In the genomic region with DNA sequence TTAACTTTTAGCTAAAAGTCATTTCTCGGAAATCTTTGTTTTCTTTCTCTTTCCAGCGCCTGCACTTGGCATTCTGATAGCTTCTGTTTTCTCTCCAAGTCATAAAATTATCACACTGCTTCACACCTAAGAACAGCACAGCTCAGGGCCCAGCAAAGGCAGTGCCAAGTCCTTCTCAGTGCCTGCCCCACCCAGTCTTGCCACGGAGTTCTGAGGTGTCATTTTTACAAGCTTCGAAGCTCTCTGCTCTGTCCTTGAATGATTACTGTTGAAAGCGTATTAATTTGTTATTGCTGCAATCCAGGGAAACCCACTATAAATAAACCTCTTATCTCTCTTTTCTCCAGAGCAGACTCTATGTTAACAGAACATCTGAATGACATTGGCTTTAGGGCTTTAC, we compare ENCODE assay signal across 21 mouse cellular contexts. TPM values are rescaled to one million over a fixed set of nuclear protein-coding genes. Genes with fewer than 3 reads are reported as not detected.
DNase-seq lines count a peak whose midpoint lies in the region; ATAC-seq lines count a peak whose summit lies in the region.
"Had no signal": no experiment of that assay in that cellular context is flagged by ENCODE, and none has a peak within 500 bp of the region (broad histone marks: within the 10 kb centered on the region; RNA-seq: fewer than 3 reads in every experiment).

No protein-coding gene starts in this region.

- peak; percentile 29 to 32 for DNase-seq in heart, adult 18-20 months
- DNase-seq in heart, postnatal 25 days (ENCODE audit: low spot score): no peak
- DNase-seq in brain, adult 2 months (ENCODE audit: low read depth, low spot score): peak; percentile 29
- peak; percentile 16 to 26 for DNase-seq in heart, postnatal 10 days
- DNase-seq in spleen, postnatal 14 days (ENCODE audit: low spot score in 2 of 2): no peak
- DNase-seq in spleen, postnatal 36 days (ENCODE audit: low spot score in 2 of 2): no peak
- DNase-seq: cerebellum, adult 2 months; cerebellum, postnatal 36 days; gastrocnemius, postnatal 25 days; kidney, postnatal 36 days; layer of hippocampus, postnatal 36 days; spleen, adult 18-20 months; thymus, postnatal 25 days had no signal

- no peak overlapping the region for H3K4me2 ChIP-seq in intestine, embryonic 16.5 days (ENCODE audit: low read depth, low read length)
- no peak overlapping the region for H3K4me2 ChIP-seq in intestine, embryonic 15.5 days (replicated peaks)
- H3K4me2 ChIP-seq: hindbrain, embryonic 15.5 days; midbrain, embryonic 12.5 days; stomach, embryonic 15.5 days had no signal

- H3K4me1 ChIP-seq in intestine, embryonic 16.5 days (ENCODE audit: control insufficient read depth, insufficient read depth, low read length): no peaks in the 10 kb centered on the region
- no peaks in the 10 kb centered on the region for H3K4me1 ChIP-seq in intestine, embryonic 15.5 days (replicated peaks)
- H3K4me1 ChIP-seq: hindbrain, embryonic 15.5 days; midbrain, embryonic 12.5 days; stomach, embryonic 15.5 days had no signal

- no peak overlapping the region for H3K4me3 ChIP-seq in intestine, embryonic 16.5 days (ENCODE audit: low read length)
- H3K4me3 ChIP-seq in intestine, embryonic 15.5 days (replicated peaks): no peak overlapping the region
- H3K4me3 ChIP-seq: hindbrain, embryonic 15.5 days; midbrain, embryonic 12.5 days; stomach, embryonic 15.5 days had no signal

- peak; percentile 70; the same call in 1 of the 2 replicates for ATAC-seq in intestine, embryonic 16.5 days
- ATAC-seq in intestine, embryonic 15.5 days: no peak; the same call in 1 of the 2 replicates
- ATAC-seq: forebrain, embryonic 14.5 days; Patski had no signal

- H3K27ac ChIP-seq in intestine, embryonic 16.5 days (ENCODE audit: low read length): no peak overlapping the region
- no peak overlapping the region for H3K27ac ChIP-seq in intestine, embryonic 15.5 days
- H3K27ac ChIP-seq: hindbrain, embryonic 15.5 days; midbrain, embryonic 12.5 days; stomach, embryonic 15.5 days had no signal

- no peaks in the 10 kb centered on the region for H3K36me3 ChIP-seq in intestine, embryonic 16.5 days (ENCODE audit: control insufficient read depth, insufficient read depth, low read length)
- H3K36me3 ChIP-seq in intestine, embryonic 15.5 days: no peaks in the 10 kb centered on the region
- H3K36me3 ChIP-seq: hindbrain, embryonic 15.5 days; stomach, embryonic 15.5 days had no signal

- H3K9ac ChIP-seq in intestine, embryonic 16.5 days (ENCODE audit: low read depth, low read length): no peak overlapping the region
- no peak overlapping the region for H3K9ac ChIP-seq in intestine, embryonic 15.5 days
- H3K9ac ChIP-seq: hindbrain, embryonic 15.5 days; midbrain, embryonic 12.5 days; stomach, embryonic 15.5 days had no signal

- no peaks in the 10 kb centered on the region for H3K9me3 ChIP-seq in intestine, embryonic 16.5 days (ENCODE audit: control insufficient read depth, low read length)
- H3K9me3 ChIP-seq in intestine, embryonic 15.5 days: no peaks in the 10 kb centered on the region
- H3K9me3 ChIP-seq: hindbrain, embryonic 15.5 days; midbrain, embryonic 12.5 days; stomach, embryonic 15.5 days had no signal

- 35% methylated on average over 5 of the region's 5 CpGs for WGBS in intestine, embryonic 16.5 days
- 21% methylated on average over 5 of the region's 5 CpGs for WGBS in intestine, embryonic 15.5 days

- intact Hi-C loops in heart, postnatal 25 days (cut with DNase I): no loop called here
- intact Hi-C loops in heart, postnatal 10 days (cut with DNase I): no loop called here

- no peaks in the 10 kb centered on the region for H3K27me3 ChIP-seq in intestine, embryonic 16.5 days (replicated peaks; ENCODE audit: control insufficient read depth, insufficient read depth, low read length)
- no peaks in the 10 kb centered on the region for H3K27me3 ChIP-seq in intestine, embryonic 15.5 days (replicated peaks)
- H3K27me3 ChIP-seq: hindbrain, embryonic 15.5 days; midbrain, embryonic 12.5 days; Patski; stomach, embryonic 15.5 days had no signal

RNA-seq across cellular contexts. Expression of a gene that starts 15.7 kb away (rescaled TPM):
- total RNA-seq in heart, adult 18-20 months (2021): under 1 TPM; 0.45 to 0.59 TPM
- total RNA-seq in heart, postnatal 25 days (2021): under 1 TPM; 0.75 to 0.98 TPM
- 2.1 and 2.3 TPM in 2 replicates for polyA plus RNA-seq in intestine, embryonic 16.5 days (2015; fragmentation: Nextera tagmentation; extraction: Ambion mirVana)
- 2.5 and 3.6 TPM in 2 replicates for polyA plus RNA-seq in intestine, embryonic 15.5 days (2015; fragmentation: Nextera tagmentation; extraction: Ambion mirVana)
- total RNA-seq in heart, postnatal 10 days (2021): 1 to 10 TPM; 1.9 to 2.6 TPM
- polyA plus RNA-seq: liver, adult 2 months; Patski had no signal

RNA-seq across cellular contexts. Expression of a gene that starts 19.1 kb away (rescaled TPM):
- 10 to 100 TPM; 20.6 to 22.0 TPM for total RNA-seq in heart, adult 18-20 months (2021)
- 10 to 100 TPM; 19.2 to 21.7 TPM for total RNA-seq in heart, postnatal 25 days (2021)
- 11.5 and 11.8 TPM in 2 replicates for polyA plus RNA-seq in intestine, embryonic 16.5 days (2015; fragmentation: Nextera tagmentation; extraction: Ambion mirVana)
- polyA plus RNA-seq in intestine, embryonic 15.5 days (2015; fragmentation: Nextera tagmentation; extraction: Ambion mirVana): 26.9 and 28.7 TPM in 2 replicates
- 10 to 100 TPM; 24.4 to 32.7 TPM for total RNA-seq in heart, postnatal 10 days (2021)

Comparison
In these comparisons a context has a peak if more than half of its experiments do, and no peak if none do; other contexts are left out.
1. DNase-seq: peak in heart, adult 18-20 months (2 of 2), brain, adult 2 months (single experiment) and heart, postnatal 10 days (2 of 2); none in heart, postnatal 25 days (single experiment), spleen, postnatal 14 days (0 of 2) and spleen, postnatal 36 days (0 of 2).